Mouse (Mus musculus) G1E (cell line): ENCODE results near the gene Aff3. TPM values are rescaled to one million over a fixed set of nuclear protein-coding genes. Genes with fewer than 3 reads are reported as not detected.

Experiments
- ATAC-seq: 2 replicates; pipeline ENCODE4 v1.8.0; 2016; ENCODE audit warnings: mild to moderate bottlenecking; ENCODE audit not compliant: insufficient number of reproducible peaks, poor library complexity, low FRiP score, severe bottlenecking; ENCODE audit errors: extremely low read depth
- DNase-seq: peaks from one replicate; pipeline ENCODE4 v3.0.0; 2012; ENCODE audit warnings: low spot score
- H3K27me3 ChIP-seq: 2 replicates; pipeline ENCODE4 v1.6.1; 2012; ENCODE audit warnings: mild to moderate bottlenecking, low read length, inconsistent platforms; ENCODE audit not compliant: insufficient read depth
- H3K36me3 ChIP-seq: replicated peaks from 2 replicates; pipeline ENCODE3; 2012; ENCODE audit warnings: mild to moderate bottlenecking, inconsistent platforms
- H3K4me1 ChIP-seq: 2 replicates; pipeline ENCODE4 v1.6.1; 2012; ENCODE audit warnings: low read depth, low read length, inconsistent platforms, mixed read lengths; ENCODE audit not compliant: insufficient read depth
- H3K4me3 ChIP-seq: 2 replicates; pipeline ENCODE4 v1.5.1; 2012; ENCODE audit warnings: low read depth, mild to moderate bottlenecking, inconsistent platforms, low read length, moderate library complexity, mixed read lengths
- H3K9me3 ChIP-seq: replicated peaks from 2 replicates; pipeline ENCODE4 v1.6.1; 2012; ENCODE audit warnings: inconsistent platforms
- CTCF ChIP-seq: IDR thresholded peaks from 2 replicates; pipeline ENCODE4 v1.5.1; 2012; ENCODE audit warnings: low read depth, low read length, inconsistent platforms, mixed read lengths
- GATA1 ChIP-seq: IDR thresholded peaks from 2 replicates; pipeline ENCODE4 v1.6.1; 2012; ENCODE audit warnings: borderline replicate concordance, low read length, inconsistent platforms, mixed read lengths
- GATA2 ChIP-seq: IDR thresholded peaks from 2 replicates; pipeline ENCODE4 v1.6.1; 2012; ENCODE audit warnings: low read depth, low read length, inconsistent platforms, borderline replicate concordance
- POLR2AphosphoS5 ChIP-seq: IDR thresholded peaks from 2 replicates; pipeline ENCODE4 v1.6.1; 2012; ENCODE audit warnings: low read depth, low read length, inconsistent platforms; ENCODE audit not compliant: insufficient replicate concordance
- TAL1 ChIP-seq: conservative IDR thresholded peaks from 2 replicates; pipeline ENCODE4 v1.6.1; 2012; ENCODE audit warnings: low read depth, low read length, inconsistent platforms, mixed read lengths
- polyA plus RNA-seq: library from polyadenylated mRNA; stranded (reverse); fragments of >175 nt; gene quantifications from 2 replicates; pipeline ENCODE4 v1.2.3, GENCODE M21; 2012
- total RNA-seq, 2 experiments: library from RNA; stranded (forward) in 1 of 2; stranded (reverse) in 1 of 2; fragments of 200-1000 nt in 1 of 2; fragments of >200 nt in 1 of 2; fragmentation: Nextera tagmentation in 1 of 2; gene quantifications; 2 replicates each; pipeline ENCODE4 v1.2.3; 2014 to 2017

Gene Aff3
- total and polyA plus RNA-seq, 3 experiments = 2.3 to 6.9 (median 6.3) TPM

DNA sequence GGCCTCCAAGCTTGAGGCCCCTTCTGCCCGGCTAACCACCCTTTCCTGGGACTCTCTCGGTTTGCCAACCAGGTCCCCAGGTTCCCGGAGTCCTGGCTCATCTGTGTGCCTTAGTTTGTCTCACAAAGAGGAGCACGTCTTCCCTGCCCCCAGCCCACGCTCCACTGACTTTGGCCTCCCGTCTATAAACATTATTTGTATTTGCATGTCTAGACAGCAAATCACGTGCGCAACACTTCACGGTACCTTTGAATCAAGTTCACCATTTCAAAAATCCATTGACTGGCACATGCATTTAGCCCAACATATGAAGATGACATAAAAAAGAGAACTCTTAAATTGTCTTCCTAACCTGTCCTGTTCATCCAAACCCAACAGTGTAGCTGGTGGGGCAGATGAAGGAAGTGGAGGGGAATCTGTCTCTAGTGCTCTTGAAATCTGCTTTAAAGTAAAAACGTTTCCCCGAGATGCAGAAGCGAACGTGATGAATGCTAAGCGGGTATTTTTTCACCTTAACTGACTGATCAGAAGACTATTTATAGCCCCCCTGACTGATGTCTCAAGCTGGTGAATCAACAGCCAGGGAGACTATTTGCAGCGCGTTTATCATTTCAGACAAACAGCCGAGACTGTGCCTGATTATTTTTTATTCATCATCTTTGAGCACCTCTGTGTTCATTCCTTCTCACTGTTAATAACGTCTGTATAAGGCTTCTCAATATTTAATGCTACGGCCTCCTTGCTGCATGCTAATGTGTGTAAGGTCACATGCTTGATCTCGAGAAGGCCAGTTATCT lies 396.3 kb downstream of the Aff3 start:
- TF ChIP-seq CTCF (no peak), GATA2 (no peak), TAL1 (no peak), POLR2AphosphoS5 (no peak), GATA1 (no peak)
- Histone ChIP-seq H3K9me3 (peaks cover 2% of the 10 kb centered on the region), H3K27me3 (peaks cover 3% of the 10 kb centered on the region; the same call in 1 of the 2 replicates), H3K4me1 (no peaks in the 10 kb centered on the region), H3K36me3 (peaks cover 2% of the 10 kb centered on the region), H3K4me3 (no peak overlapping the region)
- DNase-seq = no peak
- no peak for ATAC-seq

DNA sequence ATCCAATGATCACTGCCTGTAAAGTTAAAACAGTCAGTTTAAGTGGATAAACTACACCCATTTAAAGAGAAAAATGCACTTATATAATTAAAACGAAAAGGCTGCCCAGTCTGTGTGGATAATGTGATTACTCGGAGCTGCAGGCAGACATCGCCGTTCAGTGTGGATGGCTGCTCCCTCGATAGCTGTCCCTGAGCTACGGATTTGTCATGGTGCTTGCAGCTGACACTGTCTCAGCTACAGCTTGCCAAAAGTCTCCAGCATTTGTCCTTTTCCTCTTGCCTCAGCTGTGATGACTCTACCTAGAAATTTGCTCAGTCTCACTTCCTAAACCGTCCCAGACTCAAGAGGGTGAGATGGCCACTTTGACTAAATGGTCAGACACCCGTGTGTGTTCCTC lies 401.5 kb downstream of the Aff3 start:
- Histone ChIP-seq H3K36me3 (peaks cover 2% of the 10 kb centered on the region), H3K4me1 (no peaks in the 10 kb centered on the region), H3K4me3 (no peak overlapping the region), H3K27me3 (no peaks in the 10 kb centered on the region), H3K9me3 (peaks cover 2% of the 10 kb centered on the region)
- ATAC-seq (no peak), DNase-seq (no peak)
- no peak for TF ChIP-seq GATA2
- no peak for TF ChIP-seq TAL1
- TF ChIP-seq POLR2AphosphoS5 = no peak

DNA sequence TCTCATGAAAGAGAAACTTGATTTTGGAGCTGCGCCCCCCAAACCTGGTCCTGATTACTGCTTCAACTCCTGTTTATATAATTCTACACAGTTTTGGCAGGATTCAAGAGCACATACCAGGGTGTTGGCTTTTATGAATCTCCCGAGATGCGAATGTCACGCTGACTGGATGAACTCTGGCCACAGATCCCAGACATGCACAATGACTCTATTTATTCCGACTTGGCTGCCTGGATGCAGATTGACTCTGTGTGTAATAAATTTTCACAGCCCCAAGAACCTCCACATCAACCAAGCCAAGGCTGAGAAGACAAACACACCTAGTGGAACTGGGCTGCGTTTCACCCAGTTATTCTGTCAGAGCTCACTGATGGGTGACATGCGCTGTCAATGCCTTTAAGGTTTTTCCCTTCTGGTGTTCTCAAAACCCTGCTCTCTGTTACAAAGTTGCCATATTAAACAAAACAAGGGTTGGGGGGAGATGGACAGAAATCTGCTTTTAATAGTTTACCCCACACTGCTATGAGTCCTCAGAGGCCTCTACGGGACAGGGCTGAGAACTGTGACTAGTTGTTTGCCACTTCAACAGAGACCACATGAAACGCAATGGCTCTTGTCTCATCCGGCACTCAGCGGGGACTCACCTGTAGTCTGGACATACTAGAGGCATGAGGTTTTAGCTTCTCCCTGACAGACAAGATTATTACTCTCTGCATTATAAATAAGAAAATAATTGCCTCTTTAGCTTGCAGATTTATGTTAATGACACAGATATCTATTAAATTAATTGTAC lies 402.2 kb downstream of the Aff3 start:
- H3K4me3 ChIP-seq = no peak overlapping the region
- ATAC-seq = no peak
- no peaks in the 10 kb centered on the region for H3K27me3 ChIP-seq
- H3K36me3 ChIP-seq = peaks cover 2% of the 10 kb centered on the region
- DNase-seq = no peak
- H3K4me1 ChIP-seq = no peaks in the 10 kb centered on the region
- TF ChIP-seq CTCF = no peak
- TF ChIP-seq GATA1 = no peak
- no peak for TF ChIP-seq TAL1
- TF ChIP-seq POLR2AphosphoS5 = no peak
- no peak for TF ChIP-seq GATA2
- peaks cover 2% of the 10 kb centered on the region for H3K9me3 ChIP-seq

DNA sequence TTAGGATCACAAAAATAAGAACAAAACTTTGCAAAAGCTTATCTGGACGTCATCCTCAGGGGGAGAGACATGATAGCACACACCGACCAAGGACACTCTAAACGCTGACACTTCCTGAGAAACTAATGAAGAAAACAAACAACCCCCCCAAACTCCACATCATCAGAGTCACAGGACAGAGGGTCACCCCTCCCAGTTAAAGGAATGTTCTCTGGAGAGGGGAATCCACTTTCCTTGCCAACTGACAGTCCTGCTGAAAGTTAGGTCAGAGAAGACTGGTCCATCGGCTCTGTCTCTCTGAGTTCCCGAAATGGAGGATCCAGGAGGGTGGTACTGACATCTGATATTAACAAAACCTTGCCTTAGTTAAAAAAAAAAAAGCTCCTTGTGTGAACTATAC lies 403.7 kb downstream of the Aff3 start:
- Histone ChIP-seq H3K4me1 (no peaks in the 10 kb centered on the region), H3K9me3 (peaks cover 2% of the 10 kb centered on the region), H3K27me3 (no peaks in the 10 kb centered on the region), H3K36me3 (no peaks in the 10 kb centered on the region), H3K4me3 (no peak overlapping the region)
- TF ChIP-seq GATA1 (no peak), CTCF (no peak), GATA2 (no peak), TAL1 (no peak), POLR2AphosphoS5 (no peak)
- ATAC-seq (no peak), DNase-seq (no peak)

DNA sequence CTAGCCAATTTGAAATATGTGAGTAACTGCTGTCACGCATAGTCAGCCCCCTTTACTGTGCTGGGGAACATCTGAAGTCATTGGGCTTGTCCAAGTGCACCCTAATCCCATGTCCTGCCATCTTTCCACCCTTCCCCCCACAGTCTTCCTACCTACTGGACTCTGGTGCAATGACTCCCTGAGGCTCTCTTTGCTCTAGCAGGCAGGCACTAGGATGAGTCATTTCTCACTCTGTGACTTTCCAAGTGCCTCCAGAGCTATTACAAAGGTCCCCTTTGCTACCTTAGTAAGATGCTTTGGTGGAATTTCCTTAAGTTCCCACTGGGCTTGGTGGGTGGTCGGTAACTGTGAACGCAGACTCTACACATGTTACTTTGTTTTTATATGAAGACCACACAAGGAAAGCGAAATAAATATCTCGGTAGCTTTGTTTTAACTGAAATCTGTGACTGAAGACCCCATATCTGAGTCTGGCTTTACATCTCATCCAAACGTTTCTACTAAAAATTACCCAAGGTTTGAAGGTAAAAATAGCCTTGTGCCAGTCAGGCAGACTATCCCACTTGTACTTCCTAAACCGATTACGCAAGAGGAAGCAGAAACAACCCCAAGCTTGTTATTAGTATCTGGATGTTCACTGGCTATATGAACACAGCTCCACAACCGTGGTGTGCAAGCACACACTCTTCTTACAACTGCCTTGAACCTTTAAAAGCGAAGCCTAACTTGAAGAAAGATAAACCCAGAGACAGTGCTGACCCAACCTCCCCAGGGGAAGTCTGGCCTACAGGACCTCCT lies 405.0 kb downstream of the Aff3 start:
- TF ChIP-seq POLR2AphosphoS5 = no peak
- TF ChIP-seq GATA2 = no peak
- TF ChIP-seq CTCF = no peak
- no peak for TF ChIP-seq GATA1
- no peak for TF ChIP-seq TAL1
- H3K9me3 ChIP-seq = peaks cover 2% of the 10 kb centered on the region
- H3K36me3 ChIP-seq = no peaks in the 10 kb centered on the region
- no peak overlapping the region for H3K4me3 ChIP-seq
- ATAC-seq (no peak), DNase-seq (no peak)
- H3K27me3 ChIP-seq = no peaks in the 10 kb centered on the region
- H3K4me1 ChIP-seq = no peaks in the 10 kb centered on the region
